Mouse (Mus musculus) neural tube, embryonic 11.5 days (tissue): ENCODE results near the gene Atf5. TPM values are rescaled to one million over a fixed set of nuclear protein-coding genes. Genes with fewer than 3 reads are reported as not detected.

Experiments used
- ATAC-seq: fragments of 200-750 bp; cut with Nextera tagmentation; 2 replicates; pipeline ENCODE4 v1.8.0; 2017; ENCODE audit warnings: moderate number of reproducible peaks, mild to moderate bottlenecking, moderate TSS enrichment, moderate library complexity; ENCODE audit not compliant: insufficient read depth, low FRiP score, low TSS enrichment
- DNase-seq: peaks from one replicate; pipeline ENCODE4 v3.0.0-alpha.2; 2015; ENCODE audit warnings: low spot score
- H3K27ac ChIP-seq: fragments of 300-500 bp; sonication (generic); 2 replicates; pipeline ENCODE4 v1.5.1; 2014; ENCODE audit warnings: low read depth, mild to moderate bottlenecking, low read length
- H3K27me3 ChIP-seq: fragments of 300-500 bp; sonication (generic); 2 replicates; pipeline ENCODE4 v1.6.1; 2014; ENCODE audit warnings: mild to moderate bottlenecking, low read length, mixed read lengths; ENCODE audit not compliant: control insufficient read depth, insufficient read depth
- H3K36me3 ChIP-seq: fragments of 300-500 bp; sonication (generic); 2 replicates; pipeline ENCODE4 v1.6.1; 2014; ENCODE audit warnings: mild to moderate bottlenecking, low read length, moderate library complexity, mixed read lengths; ENCODE audit not compliant: control insufficient read depth, insufficient read depth
- H3K4me1 ChIP-seq: fragments of 300-500 bp; sonication (generic); 2 replicates; pipeline ENCODE4 v1.6.1; 2014; ENCODE audit warnings: low read length, mixed read lengths; ENCODE audit not compliant: control insufficient read depth, insufficient read depth
- H3K4me2 ChIP-seq: fragments of 300-500 bp; sonication (generic); 2 replicates; pipeline ENCODE4 v1.6.1; 2014; ENCODE audit warnings: low read depth, mild to moderate bottlenecking, moderate library complexity
- H3K4me3 ChIP-seq: fragments of 300-500 bp; sonication (generic); 2 replicates; pipeline ENCODE4 v1.5.1; 2014; ENCODE audit warnings: low read depth, low read length
- H3K9ac ChIP-seq: fragments of 300-500 bp; sonication (generic); 2 replicates; pipeline ENCODE4 v1.6.1; 2014; ENCODE audit warnings: mild to moderate bottlenecking, low read length
- H3K9me3 ChIP-seq: fragments of 300-500 bp; sonication (generic); 2 replicates; pipeline ENCODE4 v1.6.1; 2016; ENCODE audit warnings: low read length; ENCODE audit not compliant: control insufficient read depth
- WGBS: fragments of 180-500 bp; shearing (Covaris S2); extraction: QIAGEN DNeasy Blood & Tissue Kit; methylation state at CpG from one replicate; pipeline ENCODE4 v1.1.7; 2014; 5-methylcytosine and 5-hydroxymethylcytosine counted together
- polyA plus RNA-seq: library from polyadenylated mRNA; unstranded; fragments of >200 nt; fragmentation: Nextera tagmentation; extraction: Ambion mirVana; gene quantifications from 2 replicates; pipeline ENCODE4 v1.2.1, GENCODE M21; 2014

Atf5 gene
- polyA plus RNA-seq: 2.1 and 3.1 TPM in 2 replicates

DNA sequence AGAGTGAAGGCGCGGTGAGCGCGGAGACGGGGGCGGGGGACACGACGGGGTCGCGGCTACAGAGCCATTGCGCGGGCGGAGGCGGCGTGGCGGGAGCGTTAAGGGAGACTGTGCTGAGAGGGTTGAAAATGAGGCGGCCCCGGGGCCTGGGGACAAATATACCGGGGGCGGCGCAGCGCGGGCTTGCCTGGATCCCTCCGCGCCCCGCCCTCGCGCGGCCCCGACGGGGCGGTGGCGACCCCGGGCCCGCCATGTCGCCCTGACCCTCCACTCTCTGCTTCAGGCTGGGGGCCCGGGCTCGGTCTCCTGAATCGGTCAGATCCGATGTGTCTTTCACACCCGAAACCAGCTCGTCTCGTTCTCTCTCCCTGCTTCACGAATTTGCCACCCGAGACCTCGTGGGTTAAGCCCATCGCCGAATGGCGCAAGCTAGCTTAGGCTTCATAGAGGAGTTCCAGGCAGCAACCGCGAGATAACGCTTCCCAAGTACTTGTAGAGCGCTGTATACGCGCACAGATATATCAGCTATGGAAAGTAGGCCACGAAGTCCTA, at the start of gene Atf5:
TSS of gene Atf5 (minus strand) at position 189 of the 552 bp plus-strand sequence.
- ATAC-seq: peak; percentile 42

DNA sequence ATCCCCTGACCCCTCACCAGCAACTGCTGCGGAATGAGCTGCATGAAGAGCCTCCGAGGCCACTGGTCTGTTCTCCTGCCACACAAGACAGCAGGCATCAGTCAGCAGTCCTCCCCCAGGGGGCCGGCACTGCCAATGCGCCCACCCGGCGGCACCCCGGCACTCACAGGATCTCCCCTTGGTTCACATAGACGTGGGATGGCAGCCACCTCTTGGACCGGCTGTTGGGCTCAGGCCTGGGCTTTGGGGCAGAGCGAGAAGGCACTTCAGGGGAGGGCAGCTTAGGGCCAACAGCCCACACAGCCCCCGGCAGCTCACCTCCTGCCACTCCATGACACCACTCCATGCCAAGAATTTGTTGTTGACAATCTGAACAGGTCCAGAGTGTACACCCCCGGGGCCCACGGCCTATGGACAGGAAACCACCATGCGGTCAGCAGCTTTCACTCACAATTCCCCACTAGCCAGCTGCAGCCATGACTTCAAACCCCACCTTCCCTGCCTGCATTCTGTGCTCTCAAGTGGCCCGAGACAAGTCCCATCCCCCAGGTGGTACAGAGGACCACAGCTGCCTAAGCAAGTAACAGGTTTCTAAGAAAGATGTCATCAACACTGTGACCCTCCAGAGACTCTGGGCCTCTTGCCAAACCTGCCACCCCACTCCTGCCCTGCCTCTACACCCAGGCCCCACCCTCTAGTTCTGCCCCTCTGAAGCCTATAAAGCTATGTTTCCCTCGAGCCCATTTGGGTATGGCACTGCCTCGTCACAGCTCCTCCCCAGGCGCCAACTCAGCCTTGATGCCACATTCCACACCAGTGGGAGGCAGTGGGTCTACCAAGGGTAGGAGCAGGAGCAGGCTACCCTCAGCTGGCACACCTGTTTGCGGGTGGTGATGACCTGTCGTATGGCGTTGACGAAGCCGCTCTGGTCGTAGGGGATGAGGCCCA, 48.4 kb upstream of the Atf5 start:
- H3K9ac ChIP-seq: no peak overlapping the region
- no peak for DNase-seq
- H3K27ac ChIP-seq: no peak overlapping the region
- WGBS: 91% methylated on average over 24 of the region's 24 CpGs
- no peak overlapping the region for H3K4me2 ChIP-seq
- H3K36me3 ChIP-seq: peaks cover 28% of the 10 kb centered on the region
- ATAC-seq: no peak
- no peaks in the 10 kb centered on the region for H3K9me3 ChIP-seq
- peaks cover 24% of the 10 kb centered on the region for H3K4me1 ChIP-seq
- no peaks in the 10 kb centered on the region for H3K27me3 ChIP-seq
- no peak overlapping the region for H3K4me3 ChIP-seq

More for the DNA sequence above, at the start of gene Atf5:
- Histone ChIP-seq H3K27me3 (no peaks in the 10 kb centered on the region), H3K36me3 (0 out of 2 replicates have a peak, but pooled peaks cover 3% of the 10 kb centered on the region), H3K4me2 (peak within 1 kb of the TSS; percentile 89), H3K4me3 (peak within 1 kb of the TSS; percentile 85), H3K4me1 (peaks cover 22% of the 10 kb centered on the region), H3K9me3 (no peaks in the 10 kb centered on the region), H3K9ac (peak within 1 kb of the TSS; percentile 96), H3K27ac (peak within 1 kb of the TSS; percentile 95)
- DNase-seq: peak; percentile 77
- WGBS: under 1% methylated on average over 48 of the region's 57 CpGs

DNA sequence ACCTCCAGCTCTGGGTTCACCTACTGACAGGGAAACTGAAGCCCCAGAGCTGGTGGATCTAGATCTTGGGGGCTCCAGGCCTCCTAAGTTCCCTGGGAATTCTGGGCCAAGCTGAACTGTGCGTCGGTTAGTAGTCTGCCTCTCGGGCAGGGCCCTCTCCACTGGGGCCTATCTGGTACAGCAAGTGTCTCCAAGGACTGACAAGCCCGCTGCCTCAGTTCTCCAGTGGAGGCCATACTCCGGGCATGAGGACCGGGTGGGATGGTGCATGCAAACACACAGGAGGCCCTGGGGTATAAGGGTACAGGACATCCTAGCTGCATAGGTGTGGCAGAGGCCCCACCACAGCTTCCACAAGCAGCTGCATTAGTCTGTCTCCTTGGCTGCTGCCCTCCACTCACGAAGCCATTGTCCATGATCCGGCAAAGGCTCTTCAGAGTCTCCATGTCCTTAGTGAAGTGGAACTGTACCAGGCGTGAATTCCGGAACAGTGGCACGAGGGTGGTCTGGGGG, 47.6 kb upstream of the Atf5 start:
- Histone ChIP-seq H3K27ac (no peak overlapping the region), H3K9me3 (no peaks in the 10 kb centered on the region), H3K4me2 (no peak overlapping the region), H3K36me3 (peaks cover 28% of the 10 kb centered on the region), H3K4me1 (peaks cover 24% of the 10 kb centered on the region), H3K9ac (no peak overlapping the region), H3K4me3 (no peak overlapping the region), H3K27me3 (no peaks in the 10 kb centered on the region)
- 88% methylated on average over 11 of the region's 11 CpGs for WGBS
- ATAC-seq: no peak
- no peak for DNase-seq

- H3K36me3 ChIP-seq: peaks cover 28% of the 10 kb centered on the region
- H3K27ac ChIP-seq: no peak overlapping the region
- DNase-seq (no peak), ATAC-seq (no peak)
- H3K27me3 ChIP-seq: no peaks in the 10 kb centered on the region
- no peaks in the 10 kb centered on the region for H3K9me3 ChIP-seq
- H3K4me2 ChIP-seq: no peak overlapping the region
- no peak overlapping the region for H3K4me3 ChIP-seq
- 88% methylated on average over 14 of the region's 14 CpGs for WGBS
- H3K9ac ChIP-seq: no peak overlapping the region
- peaks cover 24% of the 10 kb centered on the region for H3K4me1 ChIP-seq
Observed at GRCm38 (mm10) chr7:44863210-44863609, 46.8 kb upstream of the Atf5 start.

- H3K4me3 ChIP-seq: no peak overlapping the region
- DNase-seq (no peak), ATAC-seq (no peak)
- no peaks in the 10 kb centered on the region for H3K27me3 ChIP-seq
- peaks cover 24% of the 10 kb centered on the region for H3K4me1 ChIP-seq
- no peak overlapping the region for H3K27ac ChIP-seq
- H3K9me3 ChIP-seq: no peaks in the 10 kb centered on the region
- H3K36me3 ChIP-seq: peaks cover 28% of the 10 kb centered on the region
- H3K4me2 ChIP-seq: no peak overlapping the region
- 94% methylated on average over 8 of the region's 8 CpGs for WGBS
- no peak overlapping the region; the same call in 1 of the 2 replicates for H3K9ac ChIP-seq
Observed at GRCm38 (mm10) chr7:44862434-44862833, 46.0 kb upstream of the Atf5 start.

GRCm38 (mm10) chr7:44861429-44861816, 45.0 kb upstream of the Atf5 start:
- no peak for ATAC-seq
- no peak overlapping the region for H3K4me3 ChIP-seq
- H3K9ac ChIP-seq: no peak overlapping the region
- H3K27me3 ChIP-seq: no peaks in the 10 kb centered on the region
- H3K4me2 ChIP-seq: no peak overlapping the region
- peaks cover 18% of the 10 kb centered on the region for H3K4me1 ChIP-seq
- H3K9me3 ChIP-seq: no peaks in the 10 kb centered on the region
- H3K36me3 ChIP-seq: peaks cover 28% of the 10 kb centered on the region
- DNase-seq: no peak
- no peak overlapping the region for H3K27ac ChIP-seq
- 84% methylated on average over 14 of the region's 14 CpGs for WGBS

- H3K4me2 ChIP-seq: no peak overlapping the region
- no peak overlapping the region for H3K4me3 ChIP-seq
- H3K9ac ChIP-seq: no peak overlapping the region
- WGBS: 64% methylated on average over 22 of the region's 22 CpGs
- no peaks in the 10 kb centered on the region for H3K27me3 ChIP-seq
- H3K9me3 ChIP-seq: no peaks in the 10 kb centered on the region
- H3K4me1 ChIP-seq: peaks cover 16% of the 10 kb centered on the region; the same call in 1 of the 2 replicates
- peaks cover 26% of the 10 kb centered on the region for H3K36me3 ChIP-seq
- ATAC-seq: no peak
- H3K27ac ChIP-seq: no peak overlapping the region
- peak; percentile 80 for DNase-seq
Observed at GRCm38 (mm10) chr7:44860576-44861428, 44.3 kb upstream of the Atf5 start.

DNA sequence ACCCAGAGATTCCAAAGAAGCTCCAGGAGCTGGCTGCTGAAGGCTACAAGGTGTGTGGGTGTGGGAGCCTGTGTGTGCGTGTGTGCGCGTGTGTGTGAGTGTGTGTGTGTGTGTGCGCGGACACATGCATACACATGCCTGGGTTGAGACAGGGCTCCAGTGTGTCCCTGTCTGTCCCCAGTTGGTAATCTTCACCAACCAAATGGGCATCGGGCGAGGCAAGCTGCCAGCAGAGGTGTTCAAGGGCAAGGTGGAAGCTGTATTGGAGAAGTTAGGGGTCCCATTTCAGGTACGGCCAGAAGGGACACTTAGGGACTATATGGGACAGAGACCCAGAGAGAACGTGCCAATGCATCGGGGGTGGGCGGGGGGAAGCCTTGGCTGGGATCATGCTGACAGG, 43.4 kb upstream of the Atf5 start:
- Histone ChIP-seq H3K36me3 (peaks cover 24% of the 10 kb centered on the region), H3K27ac (no peak overlapping the region), H3K4me3 (no peak overlapping the region), H3K27me3 (no peaks in the 10 kb centered on the region), H3K9ac (no peak overlapping the region), H3K4me1 (peaks cover 17% of the 10 kb centered on the region), H3K4me2 (no peak overlapping the region), H3K9me3 (no peaks in the 10 kb centered on the region)
- DNase-seq (no peak), ATAC-seq (no peak)
- WGBS: 96% methylated on average over 11 of the region's 11 CpGs
